Mouse (Mus musculus): ENCODE results near the gene Zfp740.

The Zfp740 gene

DNA sequence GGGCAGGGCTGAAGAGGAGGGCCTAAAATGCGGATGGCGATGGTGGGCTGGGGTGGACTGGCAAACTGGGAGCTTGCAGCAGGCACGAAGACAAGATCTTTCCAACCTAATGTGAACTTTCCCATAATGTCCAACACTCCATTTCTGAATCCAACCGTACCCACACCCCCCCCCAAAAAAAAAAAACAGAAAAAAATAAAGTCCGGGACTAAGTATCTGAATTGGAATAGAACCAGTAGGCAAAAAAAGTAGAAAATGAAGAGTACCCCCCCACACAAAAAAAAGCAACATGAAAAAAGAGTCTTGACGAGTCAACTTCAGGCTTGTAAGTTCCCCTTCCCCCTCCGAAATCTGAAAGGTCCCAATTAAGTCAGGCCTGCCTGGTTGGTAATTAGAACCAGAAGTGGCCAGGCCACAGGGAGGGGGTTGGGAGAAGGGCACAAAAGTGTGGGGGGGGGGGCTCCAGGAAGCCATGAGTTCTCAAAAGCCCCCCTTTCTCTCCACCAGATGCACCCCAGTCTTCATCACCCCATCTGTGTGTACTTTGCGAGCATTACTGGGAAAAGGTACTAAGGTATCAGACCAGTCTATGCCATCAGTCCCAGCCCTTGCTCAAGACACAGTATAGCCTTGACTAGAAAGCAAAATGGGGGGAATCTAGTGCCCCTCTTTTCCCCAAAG, 45.2 kb downstream of the Zfp740 start:
- no peak for DNase-seq (ENCODE audit: low read depth, low spot score)

DNA sequence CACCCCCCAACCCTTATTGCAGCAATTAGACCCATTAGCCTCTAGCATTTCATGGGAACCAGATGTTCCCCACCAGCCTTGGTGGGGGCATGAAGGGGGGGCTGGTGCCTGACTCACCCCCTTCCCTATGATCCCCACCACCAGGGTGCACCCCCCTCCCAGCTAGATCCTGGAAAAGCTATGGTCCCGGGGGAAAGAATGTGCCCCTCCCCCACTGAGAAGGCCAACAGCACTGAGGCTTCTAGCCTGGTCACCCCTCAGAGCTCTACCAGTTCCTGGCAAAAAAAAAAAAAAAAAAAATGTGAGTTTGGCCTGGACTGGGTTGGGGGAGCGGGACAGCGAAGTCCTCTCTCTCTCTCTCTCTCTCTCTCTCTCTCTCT, 45.8 kb downstream of the Zfp740 start:
- DNase-seq (ENCODE audit: low read depth, low spot score) = no peak

DNA sequence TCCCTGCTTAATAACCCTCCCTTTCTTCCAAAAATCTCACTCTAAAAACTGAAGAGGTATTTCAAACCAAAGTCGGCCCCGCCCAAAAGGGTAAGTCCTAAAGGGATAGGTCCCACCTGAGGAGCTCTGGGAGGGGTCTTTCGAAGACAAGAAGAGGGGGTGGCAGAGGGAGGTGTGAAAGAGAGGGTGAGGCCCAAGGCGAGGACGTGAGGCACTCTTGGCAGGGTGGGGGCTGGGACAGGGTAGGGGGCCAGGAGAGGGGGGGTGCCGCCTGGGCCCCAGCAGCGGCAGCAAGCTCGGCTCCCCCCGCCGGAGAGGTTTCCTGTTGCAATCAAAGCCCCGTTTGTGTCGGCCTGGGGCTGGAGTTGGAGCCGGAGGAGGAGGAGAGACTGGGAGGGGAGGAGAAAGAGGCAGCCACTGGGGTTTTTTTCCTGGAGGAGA, 46.2 kb downstream of the Zfp740 start:
- DNase-seq (ENCODE audit: low read depth, low spot score) = no peak

DNA sequence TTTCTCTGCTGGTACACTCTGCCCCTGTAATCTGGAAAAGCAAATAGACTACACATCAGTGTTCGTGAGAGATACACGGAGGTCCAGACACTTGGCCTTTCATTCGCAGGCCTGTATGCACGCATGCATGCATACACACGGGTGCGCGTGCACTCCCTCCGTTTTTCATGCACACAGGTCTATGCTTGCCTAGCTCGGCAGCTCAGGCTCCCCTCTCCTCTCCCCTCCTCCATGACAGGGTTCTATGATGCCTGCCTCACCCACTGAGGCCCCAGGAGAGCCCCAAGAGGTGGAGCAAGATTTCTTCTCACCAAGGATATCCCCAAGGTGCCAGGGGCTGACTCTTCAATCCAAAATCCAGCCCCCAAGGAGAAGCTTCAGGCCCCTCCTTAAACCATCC, 46.9 kb downstream of the Zfp740 start:
- DNase-seq (ENCODE audit: low read depth, low spot score) = no peak

DNA sequence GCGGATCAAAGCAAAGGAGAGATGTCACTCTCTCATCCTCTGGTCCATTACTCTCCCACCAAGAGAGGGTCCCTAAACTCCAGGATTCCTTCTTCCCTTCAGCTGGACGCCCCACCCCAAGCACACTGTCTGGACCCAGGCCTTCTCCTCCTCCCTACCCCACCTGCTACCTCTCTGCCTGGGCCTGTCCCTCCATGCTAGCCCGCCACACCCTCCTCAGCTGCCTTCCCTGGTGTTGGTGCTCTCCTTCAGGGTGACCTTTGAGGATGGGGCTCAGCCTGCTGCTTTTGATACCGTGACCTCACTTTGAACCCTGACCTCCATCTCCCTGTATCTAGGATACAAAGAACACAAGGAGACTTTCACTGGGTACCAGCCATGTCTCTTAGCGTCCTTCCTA, 47.5 kb downstream of the Zfp740 start:
- no peak for DNase-seq (ENCODE audit: low read depth, low spot score)

DNA sequence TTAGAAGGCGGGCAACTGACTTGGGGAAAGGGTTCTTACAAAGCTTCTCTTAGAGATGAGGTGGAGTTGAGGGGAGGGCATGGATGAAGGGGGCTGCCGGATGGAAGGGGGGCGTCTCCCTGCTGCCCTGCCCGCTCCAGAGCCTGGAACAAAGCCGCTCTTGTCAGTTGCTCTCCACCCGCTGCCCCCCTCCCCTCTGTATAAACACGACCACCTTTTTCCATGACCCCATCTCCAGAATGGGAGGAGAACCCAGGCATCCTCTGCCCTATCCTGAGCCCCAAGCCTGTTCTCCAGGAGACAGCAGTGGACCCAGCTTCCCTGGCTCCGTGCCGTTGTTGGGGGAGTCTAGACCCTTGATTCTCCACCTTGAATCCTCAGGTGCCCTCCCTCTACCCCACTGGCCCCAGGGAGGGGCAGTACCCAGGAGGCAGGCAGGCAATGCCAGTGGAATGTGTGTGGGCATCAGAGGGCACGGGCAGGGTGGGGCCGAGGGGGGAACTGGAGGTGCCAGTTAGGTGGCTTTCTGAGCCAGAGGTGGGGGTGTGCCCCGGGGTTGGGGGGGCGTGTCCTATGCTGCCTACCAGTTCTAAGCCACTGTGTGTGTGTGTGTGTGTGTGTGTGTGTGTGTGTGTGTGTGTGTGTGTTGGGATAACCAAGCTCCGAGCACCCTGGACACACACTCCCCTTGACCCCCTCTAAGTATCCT, 52.7 kb downstream of the Zfp740 start:
- no peak for DNase-seq (ENCODE audit: low read depth, low spot score)

DNA sequence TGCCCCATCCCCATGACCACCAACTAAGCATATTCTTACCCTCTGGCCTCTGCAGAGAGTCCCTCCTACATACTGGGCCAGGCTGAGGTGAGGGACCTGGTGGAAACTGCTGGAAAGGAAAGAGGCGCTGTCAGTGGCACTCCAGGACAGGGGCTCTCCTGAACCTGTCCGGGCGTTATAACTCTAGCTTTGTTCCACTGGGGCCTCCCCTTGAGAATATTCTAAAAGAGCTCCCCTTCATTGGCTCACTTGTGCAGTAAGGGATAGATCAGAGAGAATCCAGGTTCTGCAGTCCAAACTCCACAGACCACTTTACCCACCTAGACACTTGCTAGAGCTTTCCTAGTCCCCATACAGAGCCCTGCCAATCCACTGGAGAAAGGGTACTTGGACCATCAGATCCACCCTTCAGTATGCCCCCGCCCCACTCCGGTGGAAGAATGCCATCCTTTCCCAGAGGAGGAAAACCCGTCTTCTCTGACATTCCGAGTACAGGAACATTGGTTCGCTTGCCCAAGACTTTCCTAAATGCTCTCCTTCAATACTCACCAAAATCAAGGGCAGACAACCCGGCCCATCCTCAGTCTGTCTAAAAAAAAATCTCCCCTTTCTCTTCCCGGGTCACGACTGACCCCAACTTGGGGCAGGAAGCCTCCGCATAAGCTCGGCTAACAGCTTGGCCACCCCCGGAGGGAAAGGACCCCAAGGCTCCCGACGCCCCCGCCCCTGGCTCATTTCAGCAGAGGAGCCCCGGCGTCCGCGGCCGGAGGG, 53.6 kb downstream of the Zfp740 start:
- no peak for DNase-seq (ENCODE audit: low read depth, low spot score)

DNA sequence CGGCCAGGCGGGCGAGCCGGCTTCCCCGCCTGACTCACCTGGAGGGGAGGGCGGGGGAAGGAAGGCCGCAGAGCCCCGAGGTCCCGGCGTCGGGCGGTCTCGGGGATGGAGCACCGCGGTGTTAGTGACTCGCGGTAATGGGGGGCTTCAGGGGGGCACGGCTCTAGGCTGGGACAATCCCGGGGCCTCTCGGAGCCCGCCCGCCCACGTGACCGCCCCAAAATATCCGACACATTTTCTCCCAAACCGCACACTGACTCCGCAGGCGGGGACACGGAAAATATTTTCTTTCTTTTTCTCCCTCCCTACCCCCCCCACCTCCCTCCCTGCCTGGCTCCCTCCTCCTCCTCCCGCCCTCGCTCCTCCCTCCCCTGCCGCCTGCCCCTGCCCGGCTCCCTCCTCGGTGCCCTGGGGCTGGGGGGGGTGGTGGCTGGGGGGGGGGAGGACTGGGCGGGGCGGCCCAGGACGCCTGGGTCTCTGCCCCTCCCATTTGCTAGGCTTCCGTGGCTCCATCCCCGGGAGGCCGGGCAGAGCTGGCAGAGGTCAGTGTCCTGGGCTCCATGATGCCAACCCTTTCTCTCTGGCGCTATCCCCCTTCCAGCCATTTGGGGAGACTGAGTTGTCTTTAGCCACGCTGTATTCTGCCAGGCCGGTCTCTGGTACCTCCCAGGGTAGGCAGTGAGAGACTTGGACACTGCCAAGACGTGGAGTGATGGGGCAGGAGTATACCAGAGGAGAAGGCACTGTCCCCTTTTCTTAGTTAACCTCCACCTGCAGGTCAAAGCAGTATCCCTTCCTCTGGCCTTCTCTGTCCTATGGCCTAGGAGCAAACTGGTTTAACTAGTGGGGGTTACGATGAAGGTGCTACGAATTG, 54.4 kb downstream of the Zfp740 start, which contains the start of gene Rarg:
TSS of gene Rarg (minus strand) at position 316 of the 874 bp plus-strand sequence.
- DNase-seq (ENCODE audit: low read depth, low spot score) = peak; percentile 31

DNA sequence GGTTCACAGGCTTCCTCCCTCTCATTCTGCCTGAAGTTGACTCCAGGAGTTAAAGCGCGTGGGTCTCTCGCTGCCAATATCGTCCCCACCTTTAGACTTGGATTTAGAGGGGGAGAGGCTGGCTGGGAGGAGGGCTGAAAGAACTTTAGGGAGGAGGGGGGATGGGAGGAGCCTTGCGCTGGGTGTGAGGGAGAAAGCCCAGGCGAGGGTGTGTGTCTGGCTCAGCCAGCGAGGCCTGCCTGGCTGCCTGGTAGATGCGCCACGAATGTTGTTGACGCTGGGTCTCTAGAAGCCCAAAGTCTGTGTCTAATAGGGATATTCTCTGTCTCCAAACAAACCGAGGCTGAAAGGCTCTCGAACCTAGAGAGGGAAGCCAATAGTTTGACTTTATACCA, 55.0 kb downstream of the Zfp740 start:
- no peak for DNase-seq (ENCODE audit: low read depth, low spot score)

DNA sequence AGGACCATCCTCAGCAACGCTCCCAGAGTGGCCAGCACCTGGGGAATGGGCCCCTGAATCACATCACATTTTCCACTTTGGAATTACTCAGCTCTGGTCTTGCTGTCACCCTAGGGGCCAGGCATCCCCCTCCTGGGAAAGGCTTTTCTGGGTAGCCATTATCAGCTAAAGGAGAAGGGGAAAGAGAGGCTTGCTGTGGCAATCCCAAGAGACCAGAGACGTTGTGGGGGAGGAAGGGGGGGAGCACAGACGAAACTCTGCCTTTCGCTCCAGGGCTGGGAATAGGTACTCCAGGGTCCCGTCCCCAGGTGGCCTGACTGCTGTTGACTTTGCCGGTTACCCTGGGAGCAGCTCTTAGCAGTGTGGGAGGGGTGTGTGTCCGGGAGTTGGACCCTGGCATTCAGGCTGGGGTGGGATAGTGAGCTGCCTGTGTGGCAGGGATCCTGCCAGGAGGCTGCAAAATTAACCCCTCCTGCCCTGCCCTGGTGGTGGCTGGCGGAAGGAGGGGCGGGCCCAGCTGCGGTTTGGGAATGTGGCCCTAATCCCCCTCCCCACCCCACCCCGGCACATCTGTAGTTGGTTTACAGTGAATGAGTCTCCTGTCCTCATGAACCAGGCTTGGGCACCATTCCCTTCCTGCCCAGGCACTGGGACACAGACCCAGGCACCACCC, 55.7 kb downstream of the Zfp740 start:
- DNase-seq (ENCODE audit: low read depth, low spot score) = no peak

DNA sequence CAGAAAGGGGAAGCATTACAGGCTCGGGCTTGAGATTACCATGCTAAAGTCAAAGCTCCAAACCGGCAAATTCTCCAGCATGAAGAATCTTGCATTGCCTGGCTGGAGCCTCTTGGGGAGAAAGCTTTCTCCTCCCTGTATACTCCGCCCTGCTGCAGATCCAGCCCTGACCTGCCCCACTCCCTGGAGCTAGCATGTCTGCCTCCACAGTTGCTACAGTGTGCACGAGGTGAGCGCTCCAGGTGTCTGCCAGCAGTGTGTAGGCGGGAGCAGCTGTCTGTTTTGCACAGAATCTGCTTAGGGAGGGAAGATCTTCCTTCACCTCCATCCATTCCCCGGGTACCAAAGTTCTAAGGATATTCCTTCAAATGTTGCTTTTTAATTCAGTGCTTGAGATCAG, 59.5 kb downstream of the Zfp740 start:
- peak; percentile 23 for DNase-seq (ENCODE audit: low read depth, low spot score)

DNA sequence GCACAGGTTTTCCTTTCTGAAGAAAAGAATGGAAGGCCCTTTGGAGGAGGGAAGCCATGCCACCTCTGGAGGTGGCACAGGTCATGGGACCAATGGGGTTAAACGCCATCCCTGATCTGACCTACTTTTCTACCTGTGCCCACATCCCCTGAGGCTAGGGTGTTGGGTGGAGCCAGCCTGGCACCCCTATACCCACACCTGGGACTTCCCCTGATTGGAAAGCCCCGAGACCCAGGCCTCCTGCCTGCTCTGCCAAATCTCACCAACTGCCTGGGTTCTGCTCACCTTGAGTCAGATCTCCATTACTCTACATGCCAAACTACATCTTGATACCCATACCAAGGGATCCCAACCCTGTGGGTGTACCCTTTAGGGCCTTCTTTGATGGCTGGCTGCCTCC, 60.0 kb downstream of the Zfp740 start:
- DNase-seq (ENCODE audit: low read depth, low spot score) = no peak

Measured in A20 (cell line).